Mouse (Mus musculus) hindbrain, embryonic 12.5 days (tissue): ENCODE results near the gene Olfr628. TPM values are rescaled to one million over a fixed set of nuclear protein-coding genes. Genes with fewer than 3 reads are reported as not detected.

Source experiments
- polyA plus RNA-seq: library from polyadenylated mRNA; unstranded; fragments of >200 nt; fragmentation: Nextera tagmentation; extraction: Ambion mirVana; gene quantifications from 2 replicates; pipeline ENCODE4 v1.2.1, GENCODE M21; 2016

The Olfr628 gene
- polyA plus RNA-seq, 1 experiment from 2014 or later: not detected

Other genes starting within 250 kb of the Olfr628 start
- not detected in 2 replicates for gene Olfr609, start 232.3 kb upstream of the Olfr628 start, polyA plus RNA-seq
- gene Olfr610, start 218.3 kb upstream of the Olfr628 start, polyA plus RNA-seq: not detected in 2 replicates
- not detected in 2 replicates for gene Olfr611, start 209.5 kb upstream of the Olfr628 start, polyA plus RNA-seq
- gene Olfr612, start 187.7 kb upstream of the Olfr628 start, polyA plus RNA-seq: not detected in 2 replicates
- gene Olfr613, start 182.3 kb upstream of the Olfr628 start, polyA plus RNA-seq: not detected in 2 replicates
- gene Olfr615, start 174.3 kb upstream of the Olfr628 start, polyA plus RNA-seq: not detected in 2 replicates
- not detected in 2 replicates for gene Olfr616, start 161.2 kb upstream of the Olfr628 start, polyA plus RNA-seq
- gene Olfr617, start 157.3 kb upstream of the Olfr628 start, polyA plus RNA-seq: not detected in 2 replicates
- gene Olfr618, start 140.3 kb upstream of the Olfr628 start, polyA plus RNA-seq: not detected in 2 replicates
- not detected in 2 replicates for gene Olfr619, start 129.8 kb upstream of the Olfr628 start, polyA plus RNA-seq
- not detected in 2 replicates for gene Olfr620, start 117.8 kb upstream of the Olfr628 start, polyA plus RNA-seq
- gene Olfr622, start 87.7 kb upstream of the Olfr628 start, polyA plus RNA-seq: not detected in 2 replicates
- not detected in 2 replicates for gene Olfr623, start 66.7 kb upstream of the Olfr628 start, polyA plus RNA-seq
- gene Olfr624, start 59.2 kb upstream of the Olfr628 start, polyA plus RNA-seq: 0.04 and 0.07 TPM in 2 replicates
- not detected in 2 replicates for gene Olfr625-ps1, start 47.7 kb upstream of the Olfr628 start, polyA plus RNA-seq
- gene Olfr243, start 15.7 kb upstream of the Olfr628 start, polyA plus RNA-seq: not detected in 2 replicates
- gene Olfr629, start 14.6 kb downstream of the Olfr628 start, polyA plus RNA-seq: not detected in 2 replicates
- gene Olfr630, start 27.0 kb downstream of the Olfr628 start, polyA plus RNA-seq: not detected in 2 replicates
- not detected in 2 replicates for gene Olfr69, start 41.2 kb downstream of the Olfr628 start, polyA plus RNA-seq
- gene Olfr68, start 49.3 kb downstream of the Olfr628 start, polyA plus RNA-seq: not detected in 2 replicates
- not detected in 2 replicates for gene Olfr67, start 61.4 kb downstream of the Olfr628 start, polyA plus RNA-seq
- gene Hbb-bt, start 83.6 kb downstream of the Olfr628 start, polyA plus RNA-seq: 799 and 940 TPM in 2 replicates
- gene Hbb-bs, start 97.7 kb downstream of the Olfr628 start, polyA plus RNA-seq: 613 and 772 TPM in 2 replicates
- not detected in 2 replicates for gene Hbb-bh2, start 110.1 kb downstream of the Olfr628 start, polyA plus RNA-seq
- gene Hbb-bh1, start 112.8 kb downstream of the Olfr628 start, polyA plus RNA-seq: 614 and 792 TPM in 2 replicates
- 8,282 and 10,510 TPM in 2 replicates for gene Hbb-y, start 122.8 kb downstream of the Olfr628 start, polyA plus RNA-seq
- gene Olfr66, start 155.9 kb downstream of the Olfr628 start, polyA plus RNA-seq: not detected in 2 replicates
- gene Olfr64, start 164.1 kb downstream of the Olfr628 start, polyA plus RNA-seq: not detected in 2 replicates
- not detected in 2 replicates for gene Olfr65, start 173.1 kb downstream of the Olfr628 start, polyA plus RNA-seq
- gene Olfr631, start 198.5 kb downstream of the Olfr628 start, polyA plus RNA-seq: not detected in 2 replicates
- gene Olfr632, start 204.0 kb downstream of the Olfr628 start, polyA plus RNA-seq: not detected in 2 replicates
- gene Olfr633, start 214.1 kb downstream of the Olfr628 start, polyA plus RNA-seq: not detected in 2 replicates
- gene Olfr635, start 240.8 kb downstream of the Olfr628 start, polyA plus RNA-seq: not detected in 2 replicates